Mouse (Mus musculus): Measurements from ENCODE around the gene Morc4. TPM values are rescaled to one million over a fixed set of nuclear protein-coding genes. Genes with fewer than 3 reads are reported as not detected.

Gene Morc4
- 16.3 and 22.4 TPM in 2 replicates for polyA plus RNA-seq (2015; fragmentation: Nextera tagmentation; extraction: Ambion mirVana)

- H3K9ac ChIP-seq: peak within 1 kb of the TSS; percentile 35
- 18% methylated on average over 46 of the region's 87 CpGs for WGBS
- ATAC-seq (ENCODE audit: insufficient number of reproducible peaks, low FRiP score, low TSS enrichment, low read depth): peak; percentile 87
- peaks cover 3% of the 10 kb centered on the region for H3K27me3 ChIP-seq
- H3K4me3 ChIP-seq (replicated peaks): peak within 1 kb of the TSS; percentile 60
- no peaks in the 10 kb centered on the region for H3K4me1 ChIP-seq
- no peaks in the 10 kb centered on the region for H3K36me3 ChIP-seq
- no peaks in the 10 kb centered on the region for H3K9me3 ChIP-seq (replicated peaks)
- H3K4me2 ChIP-seq (replicated peaks): peak within 1 kb of the TSS; percentile 57
- H3K27ac ChIP-seq (replicated peaks): peak within 1 kb of the TSS; percentile 58
Observed at GRCm38 (mm10) chrX:139870938-139871791, at the start of gene Morc4. Gene Morc4, minus strand, starts transcription at chrX:139871677.

GRCm38 (mm10) chrX:139920572-139920971 lies 49.1 kb upstream of the Morc4 start:
- no peak overlapping the region for H3K9ac ChIP-seq
- H3K27me3 ChIP-seq: no peaks in the 10 kb centered on the region; the same call in 1 of the 2 replicates
- no peak overlapping the region for H3K27ac ChIP-seq (replicated peaks)
- H3K36me3 ChIP-seq: no peaks in the 10 kb centered on the region
- no peak overlapping the region for H3K4me2 ChIP-seq (replicated peaks)
- no peaks in the 10 kb centered on the region for H3K9me3 ChIP-seq (replicated peaks)
- 83% methylated on average over 4 of the region's 4 CpGs for WGBS
- H3K4me3 ChIP-seq (replicated peaks): no peak overlapping the region
- no peak for ATAC-seq (ENCODE audit: insufficient number of reproducible peaks, low FRiP score, low TSS enrichment, low read depth)
- no peaks in the 10 kb centered on the region for H3K4me1 ChIP-seq

DNA sequence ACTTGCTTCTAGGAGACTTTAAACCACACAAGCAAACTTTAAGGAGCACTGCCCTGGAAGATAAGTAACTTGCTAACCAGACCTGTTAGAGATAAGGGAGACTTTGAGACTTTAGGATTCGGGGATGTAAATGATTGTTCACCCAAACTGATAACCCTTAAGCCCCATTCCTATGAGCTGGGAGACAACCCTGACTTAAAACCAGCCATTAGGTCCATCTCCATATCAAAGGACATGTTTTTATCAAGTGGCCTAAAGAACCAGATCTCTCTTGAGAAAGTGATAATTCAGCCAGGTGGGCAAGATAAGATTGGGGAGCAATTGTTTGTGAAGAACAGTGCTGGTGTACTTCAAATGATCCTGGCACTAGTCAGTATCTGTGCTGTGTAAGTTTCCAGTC lies 19.9 kb upstream of the Morc4 start:
- Histone ChIP-seq H3K4me3 (replicated peaks) (no peak overlapping the region), H3K4me1 (no peaks in the 10 kb centered on the region), H3K27ac (replicated peaks) (no peak overlapping the region), H3K4me2 (replicated peaks) (no peak overlapping the region), H3K9me3 (replicated peaks) (no peaks in the 10 kb centered on the region), H3K9ac (no peak overlapping the region), H3K27me3 (no peaks in the 10 kb centered on the region), H3K36me3 (no peaks in the 10 kb centered on the region)
- WGBS: 67% methylated on average over 1 of the region's 1 CpGs
- no peak for ATAC-seq (ENCODE audit: insufficient number of reproducible peaks, low FRiP score, low TSS enrichment, low read depth)

GRCm38 (mm10) chrX:139883221-139883620 lies 11.7 kb upstream of the Morc4 start:
- H3K9ac ChIP-seq: no peak overlapping the region

DNA sequence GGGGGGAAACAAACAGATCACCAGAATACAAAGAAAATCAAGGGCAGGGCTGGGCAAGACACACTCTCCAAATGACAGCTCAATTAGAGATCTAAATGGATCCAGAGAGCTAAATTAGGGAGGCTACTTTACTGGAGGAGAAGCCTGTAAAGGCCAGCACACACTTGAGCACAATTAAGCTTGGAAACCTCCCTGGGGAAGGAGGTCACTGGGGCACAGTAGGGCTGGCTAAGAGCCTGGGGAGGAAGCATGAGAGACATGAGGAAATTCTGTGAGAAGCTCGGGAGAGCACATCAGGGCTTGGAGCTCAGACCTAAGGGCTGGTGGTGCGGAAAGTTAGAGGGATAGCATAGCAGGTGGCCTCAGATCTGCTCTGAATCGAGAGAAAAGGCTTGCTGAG lies 6.5 kb upstream of the Morc4 start:
- H3K4me2 ChIP-seq (replicated peaks): no peak overlapping the region

More at GRCm38 (mm10) chrX:139883221-139883620, 11.7 kb upstream of the Morc4 start:
- ATAC-seq (ENCODE audit: insufficient number of reproducible peaks, low FRiP score, low TSS enrichment, low read depth): no peak
- no peak overlapping the region for H3K27ac ChIP-seq (replicated peaks)
- H3K4me3 ChIP-seq (replicated peaks): no peak overlapping the region
- H3K9me3 ChIP-seq (replicated peaks): no peaks in the 10 kb centered on the region
- peaks cover 3% of the 10 kb centered on the region; the same call in 1 of the 2 replicates for H3K27me3 ChIP-seq
- no peaks in the 10 kb centered on the region for H3K4me1 ChIP-seq
- no peaks in the 10 kb centered on the region for H3K36me3 ChIP-seq
- no peak overlapping the region for H3K4me2 ChIP-seq (replicated peaks)

DNA sequence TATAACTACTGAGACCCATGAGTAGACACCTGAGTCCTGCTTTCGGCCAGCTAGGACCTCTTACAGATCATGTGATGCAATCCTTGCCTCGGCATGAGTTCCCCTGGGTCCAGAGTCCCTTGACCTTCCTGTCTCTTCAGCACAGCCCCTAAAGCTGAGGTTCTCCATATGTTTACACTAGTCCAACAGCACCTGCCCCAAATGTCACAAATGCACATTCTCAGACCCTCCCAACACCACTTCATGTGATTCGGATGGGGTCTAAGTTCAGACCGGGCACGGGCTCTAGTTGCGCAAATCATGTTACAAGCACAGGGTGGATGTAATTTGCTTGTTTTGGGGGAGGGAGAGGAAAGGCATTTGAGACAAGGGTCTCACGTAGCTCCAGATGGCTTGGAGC lies 5.6 kb upstream of the Morc4 start:
- no peak for ATAC-seq (ENCODE audit: insufficient number of reproducible peaks, low FRiP score, low TSS enrichment, low read depth)
- H3K27me3 ChIP-seq: no peaks in the 10 kb centered on the region; the same call in none of the 2 replicates
- no peak overlapping the region for H3K27ac ChIP-seq (replicated peaks)
- WGBS: 63% methylated on average over 7 of the region's 7 CpGs
- no peak overlapping the region for H3K4me3 ChIP-seq (replicated peaks)
- no peak overlapping the region for H3K4me2 ChIP-seq (replicated peaks)
- H3K4me1 ChIP-seq: no peaks in the 10 kb centered on the region
- H3K9ac ChIP-seq: no peak overlapping the region
- no peaks in the 10 kb centered on the region for H3K9me3 ChIP-seq (replicated peaks)
- H3K36me3 ChIP-seq: no peaks in the 10 kb centered on the region

More for the DNA sequence above, 6.5 kb upstream of the Morc4 start:
- H3K4me3 ChIP-seq (replicated peaks): no peak overlapping the region
- no peaks in the 10 kb centered on the region for H3K36me3 ChIP-seq
- H3K27ac ChIP-seq (replicated peaks): no peak overlapping the region
- H3K4me1 ChIP-seq: no peaks in the 10 kb centered on the region
- no peak overlapping the region for H3K9ac ChIP-seq
- 25% methylated on average over 3 of the region's 3 CpGs for WGBS
- no peak for ATAC-seq (ENCODE audit: insufficient number of reproducible peaks, low FRiP score, low TSS enrichment, low read depth)
- H3K27me3 ChIP-seq: no peaks in the 10 kb centered on the region; the same call in 1 of the 2 replicates
- H3K9me3 ChIP-seq (replicated peaks): no peaks in the 10 kb centered on the region

DNA sequence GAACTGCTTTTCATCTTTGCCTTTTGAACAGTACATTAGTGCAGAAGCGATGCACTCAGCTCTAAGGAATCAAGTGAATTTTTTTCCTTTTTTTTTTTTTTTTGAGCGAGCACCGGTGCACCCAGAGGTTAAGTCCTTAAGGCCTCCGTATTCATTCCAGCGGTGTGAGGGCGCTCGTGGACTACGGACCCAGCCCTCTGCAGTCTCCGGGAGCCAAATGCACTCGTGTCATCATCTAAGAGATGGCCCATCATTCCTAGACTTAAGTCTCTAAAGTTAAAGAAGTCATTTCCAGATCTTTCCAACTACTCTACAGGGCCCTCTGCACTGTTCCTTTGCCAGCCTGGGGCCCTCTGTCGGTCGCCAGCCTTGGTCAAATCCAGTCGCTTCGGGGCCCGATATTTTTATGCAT lies 1.2 kb downstream of the Morc4 start:
- peak overlapping the region; percentile 57 for H3K4me2 ChIP-seq (replicated peaks)
- no peaks in the 10 kb centered on the region for H3K36me3 ChIP-seq
- WGBS: 25% methylated on average over 15 of the region's 15 CpGs
- H3K27me3 ChIP-seq: peaks cover 3% of the 10 kb centered on the region
- peak overlapping the region; percentile 60 for H3K4me3 ChIP-seq (replicated peaks)
- no peak for ATAC-seq (ENCODE audit: insufficient number of reproducible peaks, low FRiP score, low TSS enrichment, low read depth)
- H3K9me3 ChIP-seq (replicated peaks): no peaks in the 10 kb centered on the region
- no peak overlapping the region for H3K27ac ChIP-seq (replicated peaks)
- H3K9ac ChIP-seq: no peak overlapping the region
- no peaks in the 10 kb centered on the region for H3K4me1 ChIP-seq

DNA sequence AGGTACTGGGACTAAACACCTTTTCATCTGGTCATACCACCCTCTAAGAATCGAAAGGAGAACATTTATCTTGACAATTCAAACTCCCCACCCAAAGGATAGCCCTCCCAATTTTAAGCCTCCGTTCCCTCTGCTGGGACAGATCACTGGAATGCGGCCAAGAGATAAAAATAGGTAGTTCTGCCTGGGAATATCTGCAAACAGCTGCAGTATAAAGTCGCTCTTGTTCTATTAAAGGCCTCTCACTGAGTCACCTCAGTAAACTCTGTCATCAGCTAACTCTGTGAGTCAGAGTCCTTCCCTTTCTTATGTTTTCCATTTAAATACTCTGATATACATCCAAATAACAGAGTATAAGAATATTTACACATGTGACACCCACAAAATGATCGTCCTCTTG lies 12.1 kb downstream of the Morc4 start:
- H3K4me1 ChIP-seq: no peaks in the 10 kb centered on the region
- no peaks in the 10 kb centered on the region for H3K36me3 ChIP-seq
- H3K27me3 ChIP-seq: no peaks in the 10 kb centered on the region
- no peak overlapping the region for H3K9ac ChIP-seq
- WGBS: 74% methylated on average over 5 of the region's 5 CpGs
- no peak overlapping the region for H3K27ac ChIP-seq (replicated peaks)
- H3K9me3 ChIP-seq (replicated peaks): no peaks in the 10 kb centered on the region
- no peak for ATAC-seq (ENCODE audit: insufficient number of reproducible peaks, low FRiP score, low TSS enrichment, low read depth)
- H3K4me2 ChIP-seq (replicated peaks): no peak overlapping the region
- H3K4me3 ChIP-seq (replicated peaks): no peak overlapping the region

GRCm38 (mm10) chrX:139854795-139855194 lies 16.7 kb downstream of the Morc4 start:
- Histone ChIP-seq H3K27ac (replicated peaks) (no peak overlapping the region), H3K4me2 (replicated peaks) (no peak overlapping the region), H3K9ac (no peak overlapping the region), H3K4me3 (replicated peaks) (no peak overlapping the region), H3K4me1 (no peaks in the 10 kb centered on the region), H3K27me3 (no peaks in the 10 kb centered on the region), H3K9me3 (replicated peaks) (no peaks in the 10 kb centered on the region), H3K36me3 (no peaks in the 10 kb centered on the region)
- ATAC-seq (ENCODE audit: insufficient number of reproducible peaks, low FRiP score, low TSS enrichment, low read depth): no peak
- WGBS: 87% methylated on average over 4 of the region's 4 CpGs

DNA sequence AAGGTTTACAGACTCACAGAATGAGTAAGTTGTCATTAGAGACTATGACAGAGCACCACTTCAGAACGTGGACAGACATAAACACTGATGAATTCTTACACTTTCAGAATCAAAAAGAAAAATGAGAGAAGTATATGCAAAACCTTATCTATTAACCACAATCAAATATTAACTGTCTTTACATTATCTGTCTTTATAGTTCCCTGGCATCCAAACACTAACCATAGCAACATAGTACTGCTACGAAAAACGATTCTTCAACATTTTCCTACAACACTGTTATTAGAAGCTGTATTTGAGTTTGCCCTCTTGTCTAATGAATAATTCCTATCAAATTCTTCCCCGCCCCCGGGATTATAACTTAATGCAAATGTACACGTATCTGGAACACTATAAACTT lies 30.4 kb downstream of the Morc4 start:
- Histone ChIP-seq H3K36me3 (no peaks in the 10 kb centered on the region), H3K4me1 (no peaks in the 10 kb centered on the region), H3K9me3 (replicated peaks) (no peaks in the 10 kb centered on the region), H3K4me3 (replicated peaks) (no peak overlapping the region), H3K9ac (no peak overlapping the region), H3K4me2 (replicated peaks) (no peak overlapping the region), H3K27me3 (0 out of 2 replicates have a peak, but pooled peaks cover 3% of the 10 kb centered on the region), H3K27ac (replicated peaks) (no peak overlapping the region)
- ATAC-seq (ENCODE audit: insufficient number of reproducible peaks, low FRiP score, low TSS enrichment, low read depth): no peak
- WGBS: 78% methylated on average over 6 of the region's 6 CpGs

- no peak overlapping the region for H3K27ac ChIP-seq (replicated peaks)
- ATAC-seq (ENCODE audit: insufficient number of reproducible peaks, low FRiP score, low TSS enrichment, low read depth): no peak
- H3K4me2 ChIP-seq (replicated peaks): no peak overlapping the region
- H3K4me1 ChIP-seq: no peaks in the 10 kb centered on the region
- H3K9ac ChIP-seq: no peak overlapping the region
- 0 out of 2 replicates have a peak, but pooled peaks cover 3% of the 10 kb centered on the region for H3K27me3 ChIP-seq
- no peaks in the 10 kb centered on the region for H3K9me3 ChIP-seq (replicated peaks)
- 50% methylated on average over 3 of the region's 3 CpGs for WGBS
- no peaks in the 10 kb centered on the region for H3K36me3 ChIP-seq
- H3K4me3 ChIP-seq (replicated peaks): no peak overlapping the region
Observed at GRCm38 (mm10) chrX:139839057-139839456, 32.4 kb downstream of the Morc4 start.

GRCm38 (mm10) chrX:139832464-139832863 lies 39.0 kb downstream of the Morc4 start:
- Histone ChIP-seq H3K4me2 (replicated peaks) (no peak overlapping the region), H3K27ac (replicated peaks) (no peak overlapping the region), H3K36me3 (no peaks in the 10 kb centered on the region), H3K27me3 (no peaks in the 10 kb centered on the region), H3K9me3 (replicated peaks) (no peaks in the 10 kb centered on the region), H3K4me1 (no peaks in the 10 kb centered on the region), H3K9ac (no peak overlapping the region), H3K4me3 (replicated peaks) (no peak overlapping the region)
- ATAC-seq (ENCODE audit: insufficient number of reproducible peaks, low FRiP score, low TSS enrichment, low read depth): no peak
- 16% methylated on average over 5 of the region's 5 CpGs for WGBS

Data from embryonic facial prominence, embryonic 15.5 days (tissue).